Mouse (Mus musculus) myocyte (in vitro differentiated cells): ENCODE measurements around the gene Mindy3.

ENCODE experiments used
- CEBPB ChIP-seq: IDR thresholded peaks from 2 replicates; pipeline ENCODE4 v1.6.1; 2011; ENCODE audit warnings: mild to moderate bottlenecking, moderate library complexity; ENCODE audit not compliant: poor library complexity, insufficient read depth, severe bottlenecking
- E2F4 ChIP-seq: IDR thresholded peaks from one replicate; pipeline ENCODE4 v1.6.1; 2011; ENCODE audit warnings: mild to moderate bottlenecking, control low read depth, moderate library complexity; ENCODE audit not compliant: insufficient read depth
- MAX ChIP-seq: IDR thresholded peaks from one replicate; pipeline ENCODE4 v1.6.1; 2011; ENCODE audit warnings: low read depth, mild to moderate bottlenecking, control low read depth
- MYOD1 ChIP-seq, 3 experiments: IDR thresholded peaks; one replicate each; pipeline ENCODE4 v1.6.1; 2011; ENCODE audit warnings: control low read depth in 2 of 3, low read depth in 2 of 3, mild to moderate bottlenecking in 2 of 3, moderate library complexity in 1 of 3; ENCODE audit not compliant: insufficient read length in 2 of 3, control insufficient read depth in 1 of 3
- MYOG ChIP-seq, 3 experiments: IDR thresholded peaks; one replicate each; pipeline ENCODE4 v1.6.1; 2011; ENCODE audit warnings: control low read depth in 2 of 3, low read depth in 2 of 3, mild to moderate bottlenecking in 2 of 3; ENCODE audit not compliant: insufficient read length in 2 of 3, control insufficient read depth in 1 of 3, insufficient read depth in 1 of 3
- POLR2A ChIP-seq: IDR thresholded peaks from one replicate; pipeline ENCODE4 v1.6.1; 2011; ENCODE audit warnings: low read depth, mild to moderate bottlenecking, control low read depth, moderate library complexity; ENCODE audit not compliant: insufficient read length
- POLR2AphosphoS2 ChIP-seq: IDR thresholded peaks from one replicate; pipeline ENCODE4 v1.6.1; 2011; ENCODE audit warnings: low read depth, control low read depth; ENCODE audit not compliant: insufficient read length
- REST ChIP-seq: IDR thresholded peaks from one replicate; pipeline ENCODE4 v1.6.1; 2011; ENCODE audit warnings: mild to moderate bottlenecking, control low read depth, moderate library complexity; ENCODE audit not compliant: insufficient read depth, insufficient read length
- SRF ChIP-seq: IDR thresholded peaks from one replicate; pipeline ENCODE4 v1.6.1; 2011; ENCODE audit warnings: low read depth; ENCODE audit not compliant: control insufficient read depth, insufficient read length
- TCF12 ChIP-seq: IDR thresholded peaks from one replicate; pipeline ENCODE4 v1.6.1; 2011; ENCODE audit warnings: mild to moderate bottlenecking, control low read depth; ENCODE audit not compliant: poor library complexity, insufficient read depth, severe bottlenecking
- TCF3 ChIP-seq: IDR thresholded peaks from one replicate; pipeline ENCODE4 v1.6.1; 2011; ENCODE audit warnings: low read depth, control low read depth; ENCODE audit not compliant: insufficient read length
- USF1 ChIP-seq: IDR thresholded peaks from one replicate; pipeline ENCODE4 v1.6.1; 2011; ENCODE audit warnings: low read depth, mild to moderate bottlenecking, control low read depth, moderate library complexity

- TF ChIP-seq TCF12 (no peak), POLR2A (no peak), E2F4 (no peak), POLR2AphosphoS2 (no peak), MYOD1 (IDR thresholded peaks at IDR 0.05; ENCODE audit: control insufficient read depth in 1 of 3, insufficient read length in 2 of 3, low read depth in 2 of 3) (no peak), SRF (no peak), USF1 (no peak), REST (no peak), MAX (no peak), CEBPB (no peak), MYOG (IDR thresholded peaks at IDR 0.05; ENCODE audit: control insufficient read depth in 1 of 3, insufficient read depth in 1 of 3, insufficient read length in 2 of 3, low read depth in 2 of 3) (no peak), TCF3 (no peak)
Measured at GRCm38 (mm10) chr2:12418534-12419261, 572 bp downstream of the Mindy3 start.
